Mouse (Mus musculus) ES-E14 (cell line): Measurements from ENCODE around the gene Dexi.

ENCODE experiments used
- CHD2 ChIP-seq: IDR thresholded peaks from 2 replicates; pipeline ENCODE4 v1.6.1; 2014; ENCODE audit warnings: mild to moderate bottlenecking, low read depth, low read length, inconsistent platforms
- HCFC1 ChIP-seq: IDR thresholded peaks from 2 replicates; pipeline ENCODE4 v1.6.1; 2012; ENCODE audit warnings: low read length, inconsistent platforms, borderline replicate concordance; ENCODE audit not compliant: insufficient read depth
- MAFK ChIP-seq: IDR thresholded peaks from 2 replicates; pipeline ENCODE4 v1.6.1; 2014; ENCODE audit warnings: mild to moderate bottlenecking, low read depth, low read length, inconsistent platforms; ENCODE audit not compliant: insufficient read depth
- ZC3H11A ChIP-seq: IDR thresholded peaks from 2 replicates; pipeline ENCODE4 v1.6.1; 2012; ENCODE audit warnings: low read depth, mild to moderate bottlenecking, inconsistent platforms, low read length, borderline replicate concordance

- TF ChIP-seq ZC3H11A (no peak), HCFC1 (no peak), MAFK (no peak), CHD2 (no peak)
Observed at GRCm38 (mm10) chr16:10475919-10476318, 66.9 kb downstream of the Dexi start.
